Mouse (Mus musculus) neutrophil, adult 83 days (primary cell): ENCODE measurements around the gene Mtmr12. TPM values are rescaled to one million over a fixed set of nuclear protein-coding genes. Genes with fewer than 3 reads are reported as not detected.

Experiments
- total RNA-seq, 2 experiments: library from RNA; stranded (reverse); gene quantifications; one replicate each; pipeline ENCODE4 v1.2.4; 2023

Gene Mtmr12
- 10 to 100 TPM; 26.6 to 28.5 TPM for total RNA-seq

GRCm38 (mm10) chr15:12204319-12205159 is at the start of gene Mtmr12:
TSS of gene Mtmr12 (plus strand) at chr15:12205028.

GRCm38 (mm10) chr15:12321091-12321787 is 116.4 kb downstream of the Mtmr12 start, which contains the start of gene Golph3:
TSS of gene Golph3 (plus strand) at chr15:12321450.

GRCm38 (mm10) chr15:12321788-12322621 is 117.2 kb downstream of the Mtmr12 start, which contains the start of gene 1810049J17Rik:
TSS of gene 1810049J17Rik (minus strand) at chr15:12321899.

Other genes with a start within 250 kb of the Mtmr12 start
- gene Sub1, start 208.0 kb upstream of the Mtmr12 start, total RNA-seq = 100 to 1,000 TPM; 158 to 166 TPM
- 10 to 100 TPM; 70.8 to 71.6 TPM for gene Zfr, start 87.2 kb upstream of the Mtmr12 start, total RNA-seq
- 10 to 100 TPM; 77.4 to 78.7 TPM for gene Golph3, start 116.4 kb downstream of the Mtmr12 start, total RNA-seq
- 1 to 10 TPM in 1 of 2 experiments, not detected in 1; 1.2 TPM for gene 1810049J17Rik, start 116.9 kb downstream of the Mtmr12 start, total RNA-seq